Comparison of ENCODE assay signal across 43 mouse cellular contexts in the genomic region with DNA sequence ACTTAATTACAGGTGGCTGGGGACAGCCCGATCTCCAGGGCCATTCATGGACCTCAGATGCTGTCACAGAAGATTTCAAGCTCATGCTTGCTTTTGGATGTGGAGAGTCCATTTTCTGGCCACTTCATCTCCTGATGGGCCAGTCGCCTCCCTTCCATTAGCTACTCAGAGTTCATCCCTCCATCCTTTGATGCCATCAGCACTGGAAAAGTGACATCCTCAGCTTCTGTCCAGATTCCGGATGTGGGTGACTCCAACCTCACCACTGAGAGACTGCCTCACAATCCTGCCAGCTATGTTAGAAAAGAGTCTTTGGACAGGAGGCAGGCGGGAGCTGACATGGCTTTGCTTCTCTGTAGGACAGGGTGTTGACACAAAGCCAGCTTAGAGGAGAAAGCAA. TPM values are rescaled to one million over a fixed set of nuclear protein-coding genes. Genes with fewer than 3 reads are reported as not detected.
"Had no signal": no experiment of that assay in that cellular context is flagged by ENCODE, and none has a peak within 500 bp of the region (broad histone marks: within the 10 kb centered on the region; RNA-seq: fewer than 3 reads in every experiment).

No protein-coding gene starts in this region.

- H3K27me3 ChIP-seq: hindbrain, embryonic 12.5 days; hindbrain, embryonic 13.5 days; hindbrain, embryonic 15.5 days; intestine, embryonic 15.5 days had no signal

- H3K36me3 ChIP-seq: heart, embryonic 12.5 days; heart, embryonic 13.5 days; heart, embryonic 15.5 days; hindbrain, embryonic 10.5 days; hindbrain, embryonic 12.5 days; hindbrain, embryonic 13.5 days; hindbrain, embryonic 15.5 days; intestine, embryonic 15.5 days; kidney, embryonic 15.5 days had no signal

- DNase-seq: heart, postnatal 10 days; heart, postnatal 36 days; kidney, adult 11 months; kidney, adult 18-20 months; kidney, adult 2 months; kidney, adult 8-10 months; kidney, adult 9 months; kidney, postnatal 10 days; kidney, postnatal 14 days; kidney, postnatal 25 days; kidney, postnatal 36 days; kidney, postnatal 4 days; layer of hippocampus, adult 9-11 months; layer of hippocampus, postnatal 36 days had no signal

- H3K27ac ChIP-seq: heart, embryonic 13.5 days; heart, embryonic 15.5 days; hindbrain, embryonic 10.5 days; hindbrain, embryonic 12.5 days; hindbrain, embryonic 13.5 days; hindbrain, embryonic 14.5 days; hindbrain, embryonic 15.5 days; hindbrain, postnatal 0 days; intestine, embryonic 15.5 days; kidney, embryonic 15.5 days; kidney, postnatal 0 days; layer of hippocampus, adult 2 months; left cerebral cortex, adult 2 months had no signal

- H3K4me1 ChIP-seq: heart, embryonic 12.5 days; hindbrain, embryonic 10.5 days; hindbrain, embryonic 12.5 days; hindbrain, embryonic 13.5 days; hindbrain, embryonic 15.5 days had no signal

- H3K4me3 ChIP-seq: heart, embryonic 12.5 days; heart, embryonic 13.5 days; heart, embryonic 15.5 days; hindbrain, embryonic 10.5 days; hindbrain, embryonic 12.5 days; hindbrain, embryonic 13.5 days; hindbrain, embryonic 15.5 days; intestine, embryonic 15.5 days; kidney, embryonic 15.5 days; layer of hippocampus, adult 2 months; left cerebral cortex, adult 2 months had no signal

- H3K9me3 ChIP-seq: heart, embryonic 12.5 days; heart, embryonic 13.5 days; heart, embryonic 15.5 days; hindbrain, embryonic 10.5 days; hindbrain, embryonic 12.5 days; hindbrain, embryonic 13.5 days; hindbrain, embryonic 15.5 days; intestine, embryonic 15.5 days; kidney, embryonic 15.5 days had no signal

RNA-seq across cellular contexts. Expression of a gene that starts 11.0 kb away (rescaled TPM):
- total RNA-seq: hematopoietic stem cell, adult 5-6 weeks; hindbrain, postnatal 0 days; layer of hippocampus, adult 18-20 months; layer of hippocampus, adult 2 months; layer of hippocampus, postnatal 10 days; layer of hippocampus, postnatal 14 days; layer of hippocampus, postnatal 25 days; layer of hippocampus, postnatal 36 days; left cerebral cortex, adult 18-20 months had no signal
- polyA plus RNA-seq: heart, embryonic 11.5 days; heart, embryonic 12.5 days; heart, embryonic 14.5 days; heart, postnatal 0 days; hindbrain, embryonic 11.5 days; hindbrain, embryonic 12.5 days; hindbrain, embryonic 13.5 days; hindbrain, embryonic 14.5 days had no signal

RNA-seq across cellular contexts. Expression of a gene that starts 31.0 kb away (rescaled TPM):
- total RNA-seq: left cerebral cortex, adult 18-20 months had no signal

RNA-seq across cellular contexts. Expression of a gene that starts 39.2 kb away (rescaled TPM):
- total RNA-seq: hematopoietic stem cell, adult 5-6 weeks had no signal
- polyA plus RNA-seq: inflammation-experienced regulatory T-cells, adult 6 months had no signal

RNA-seq across cellular contexts. Expression of a gene that starts 46.7 kb away (rescaled TPM):
- total RNA-seq: heart, postnatal 10 days; heart, postnatal 25 days; heart, postnatal 36 days; hematopoietic stem cell, adult 5-6 weeks; hindbrain, postnatal 0 days; layer of hippocampus, postnatal 36 days had no signal
- polyA plus RNA-seq: heart, embryonic 12.5 days; heart, embryonic 13.5 days; heart, embryonic 14.5 days; heart, embryonic 15.5 days; heart, embryonic 16.5 days; heart, postnatal 0 days; hindbrain, embryonic 10.5 days; hindbrain, embryonic 11.5 days; inflammation-experienced regulatory T-cells, adult 6 months; kidney, adult 2 months; kidney, embryonic 14.5 days; large intestine, adult 2 months had no signal
